Mouse (Mus musculus): Measurements from ENCODE around the gene Zfp511. TPM values are rescaled to one million over a fixed set of nuclear protein-coding genes. Genes with fewer than 3 reads are reported as not detected.

The Zfp511 gene
- total RNA-seq, 2 experiments from 2014 or later: 26.9 to 34.7 TPM

- ATAC-seq (replicated peaks; ENCODE audit: low FRiP score, low TSS enrichment, poor library complexity, severe bottlenecking): 0 out of 2 replicates have a peak, but pooled peaks have one; percentile 5
Observed at GRCm38 (mm10) chr7:140081408-140082241, 45.4 kb downstream of the Zfp511 start.

- ATAC-seq (replicated peaks; ENCODE audit: low FRiP score, low TSS enrichment, poor library complexity, severe bottlenecking): peak; percentile 71
Observed at GRCm38 (mm10) chr7:140082242-140082678, 46.1 kb downstream of the Zfp511 start, which contains the start of gene Caly. TSS of gene Caly (minus strand) at chr7:140082548.

Other genes starting within 250 kb of the Zfp511 start
- gene Adgra1, start 202.2 kb upstream of the Zfp511 start, total RNA-seq (2014; fragmentation: Nextera tagmentation): not detected in 2 replicates
- gene Adgra1, start 202.2 kb upstream of the Zfp511 start, total RNA-seq (2017): not detected in 2 replicates
- gene Kndc1, start 141.7 kb upstream of the Zfp511 start, total RNA-seq (2014; fragmentation: Nextera tagmentation): not detected in 2 replicates
- gene Kndc1, start 141.7 kb upstream of the Zfp511 start, total RNA-seq (2017): not detected in 2 replicates
- gene Utf1, start 92.6 kb upstream of the Zfp511 start, total RNA-seq (2014; fragmentation: Nextera tagmentation): not detected in 2 replicates
- gene Utf1, start 92.6 kb upstream of the Zfp511 start, total RNA-seq (2017): not detected in 2 replicates
- gene 6430531B16Rik, start 57.6 kb upstream of the Zfp511 start, total RNA-seq (2014; fragmentation: Nextera tagmentation): not detected in 2 replicates
- 1.0 TPM in 1 of 2 replicates, not detected in the other for gene 6430531B16Rik, start 57.6 kb upstream of the Zfp511 start, total RNA-seq (2017)
- 1.5 and 4.5 TPM in 2 replicates for gene Adam8, start 43.8 kb upstream of the Zfp511 start, total RNA-seq (2014; fragmentation: Nextera tagmentation)
- 0.34 and 2.6 TPM in 2 replicates for gene Adam8, start 43.8 kb upstream of the Zfp511 start, total RNA-seq (2017)
- 29.3 and 37.6 TPM in 2 replicates for gene Tubgcp2, start 278 bp downstream of the Zfp511 start, total RNA-seq (2014; fragmentation: Nextera tagmentation)
- 38.2 and 41.2 TPM in 2 replicates for gene Tubgcp2, start 278 bp downstream of the Zfp511 start, total RNA-seq (2017)
- gene Msx3, start 12.7 kb downstream of the Zfp511 start, total RNA-seq (2014; fragmentation: Nextera tagmentation): not detected in 2 replicates
- gene Msx3, start 12.7 kb downstream of the Zfp511 start, total RNA-seq (2017): not detected in 2 replicates
- gene Caly, start 46.2 kb downstream of the Zfp511 start, total RNA-seq (2014; fragmentation: Nextera tagmentation): not detected in 2 replicates
- gene Caly, start 46.2 kb downstream of the Zfp511 start, total RNA-seq (2017): not detected in 2 replicates
- gene Prap1, start 57.0 kb downstream of the Zfp511 start, total RNA-seq (2014; fragmentation: Nextera tagmentation): not detected in 2 replicates
- not detected in 2 replicates for gene Prap1, start 57.0 kb downstream of the Zfp511 start, total RNA-seq (2017)
- 4.1 and 17.9 TPM in 2 replicates for gene Fuom, start 66.0 kb downstream of the Zfp511 start, total RNA-seq (2014; fragmentation: Nextera tagmentation)
- gene Fuom, start 66.0 kb downstream of the Zfp511 start, total RNA-seq (2017): 12.0 TPM in 1 of 2 replicates, not detected in the other
- gene Paox, start 79.4 kb downstream of the Zfp511 start, total RNA-seq (2014; fragmentation: Nextera tagmentation): 15.1 and 22.1 TPM in 2 replicates
- gene Paox, start 79.4 kb downstream of the Zfp511 start, total RNA-seq (2017): 4.1 and 6.9 TPM in 2 replicates
- gene Echs1, start 80.1 kb downstream of the Zfp511 start, total RNA-seq (2014; fragmentation: Nextera tagmentation): 50.1 and 62.9 TPM in 2 replicates
- 52.5 and 85.0 TPM in 2 replicates for gene Echs1, start 80.1 kb downstream of the Zfp511 start, total RNA-seq (2017)
- gene Mtg1, start 101.2 kb downstream of the Zfp511 start, total RNA-seq (2014; fragmentation: Nextera tagmentation): 39.7 and 53.5 TPM in 2 replicates
- gene Mtg1, start 101.2 kb downstream of the Zfp511 start, total RNA-seq (2017): 8.3 and 13.0 TPM in 2 replicates
- 0.83 TPM in 1 of 2 replicates, not detected in the other for gene Sprn, start 118.5 kb downstream of the Zfp511 start, total RNA-seq (2014; fragmentation: Nextera tagmentation)
- not detected in 2 replicates for gene Sprn, start 118.5 kb downstream of the Zfp511 start, total RNA-seq (2017)
- gene Olfr522, start 128.4 kb downstream of the Zfp511 start, total RNA-seq (2014; fragmentation: Nextera tagmentation): not detected in 2 replicates
- not detected in 2 replicates for gene Olfr522, start 128.4 kb downstream of the Zfp511 start, total RNA-seq (2017)
- gene Olfr523, start 136.8 kb downstream of the Zfp511 start, total RNA-seq (2014; fragmentation: Nextera tagmentation): not detected in 2 replicates
- not detected in 2 replicates for gene Olfr523, start 136.8 kb downstream of the Zfp511 start, total RNA-seq (2017)
- gene Olfr524, start 169.6 kb downstream of the Zfp511 start, total RNA-seq (2014; fragmentation: Nextera tagmentation): not detected in 2 replicates
- not detected in 2 replicates for gene Olfr524, start 169.6 kb downstream of the Zfp511 start, total RNA-seq (2017)
- gene Cd163l1, start 181.9 kb downstream of the Zfp511 start, total RNA-seq (2014; fragmentation: Nextera tagmentation): not detected in 2 replicates
- gene Cd163l1, start 181.9 kb downstream of the Zfp511 start, total RNA-seq (2017): 0.19 TPM in 1 of 2 replicates, not detected in the other
- not detected in 2 replicates for gene 5830411N06Rik, start 210.9 kb downstream of the Zfp511 start, total RNA-seq (2014; fragmentation: Nextera tagmentation)
- gene 5830411N06Rik, start 210.9 kb downstream of the Zfp511 start, total RNA-seq (2017): not detected in 2 replicates